Mouse (Mus musculus) megakaryocyte, embryonic 14.5 days (primary cell): ENCODE measurements around the gene Krt222.

Experiments
- FLI1 ChIP-seq: IDR thresholded peaks from 2 replicates; pipeline ENCODE4 v1.6.1; 2012; ENCODE audit warnings: low read length, inconsistent platforms, mixed read lengths
- GATA1 ChIP-seq: IDR thresholded peaks from 3 replicates; pipeline ENCODE4 v1.6.1; 2012; ENCODE audit warnings: mixed read lengths, low read length, inconsistent platforms, borderline replicate concordance

DNA sequence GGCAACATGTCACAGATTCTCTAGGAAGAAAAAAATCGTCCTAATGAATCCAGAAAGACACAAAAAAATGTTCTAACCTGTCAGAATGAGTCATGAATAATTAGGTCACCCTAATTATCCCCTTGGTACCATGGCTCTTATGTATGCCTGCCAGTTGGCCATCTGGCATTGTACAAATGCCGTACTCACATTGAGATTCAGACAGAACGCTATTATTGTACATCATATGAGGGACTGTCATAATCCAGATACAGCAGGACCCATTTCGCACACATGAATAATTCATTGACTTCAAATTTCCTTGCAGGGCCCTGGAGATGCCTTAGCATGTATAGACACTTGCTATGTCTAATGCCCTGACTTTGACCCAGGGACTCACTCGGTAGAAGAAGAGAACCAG, 40.1 kb upstream of the Krt222 start:
- TF ChIP-seq GATA1 (no peak), FLI1 (no peak)
